Mouse (Mus musculus) stomach, postnatal 0 days (tissue): Measurements from ENCODE around the gene Myo1f. TPM values are rescaled to one million over a fixed set of nuclear protein-coding genes. Genes with fewer than 3 reads are reported as not detected.
A peak's percentile ranks its signal among the peaks of the same experiment; 100 is the strongest.

Experiments
- ATAC-seq: fragments of 200-750 bp; cut with Nextera tagmentation; 2 replicates; pipeline ENCODE4 v1.8.0; 2017; ENCODE audit not compliant: low FRiP score, low TSS enrichment
- DNase-seq: peaks from one replicate; pipeline ENCODE4 v3.0.0-alpha.2; 2016; ENCODE audit warnings: low spot score
- H3K27ac ChIP-seq: fragments of 300-500 bp; sonication (generic); replicated peaks from 2 replicates; pipeline ENCODE4 v1.5.1; 2014; ENCODE audit warnings: mild to moderate bottlenecking, control low read depth
- H3K27me3 ChIP-seq: fragments of 300-500 bp; sonication (generic); 2 replicates; pipeline ENCODE4 v1.6.1; 2014; ENCODE audit warnings: low read length; ENCODE audit not compliant: control insufficient read depth, insufficient read depth
- H3K36me3 ChIP-seq: fragments of 300-500 bp; sonication (generic); 2 replicates; pipeline ENCODE4 v1.6.1; 2014; ENCODE audit warnings: low read length, mixed read lengths; ENCODE audit not compliant: control insufficient read depth, insufficient read depth
- H3K4me1 ChIP-seq: fragments of 300-500 bp; sonication (generic); replicated peaks from 2 replicates; pipeline ENCODE4 v1.6.1; 2014; ENCODE audit warnings: antibody characterized with exemption; ENCODE audit not compliant: control insufficient read depth, insufficient read depth
- H3K4me2 ChIP-seq: fragments of 300-500 bp; sonication (generic); replicated peaks from 2 replicates; pipeline ENCODE4 v1.6.1; 2014; ENCODE audit warnings: low read depth, mild to moderate bottlenecking, control low read depth, moderate library complexity
- H3K4me3 ChIP-seq: fragments of 300-500 bp; sonication (generic); 2 replicates; pipeline ENCODE4 v1.5.1; 2014; ENCODE audit warnings: low read depth, low read length, control low read depth
- H3K9ac ChIP-seq: fragments of 300-500 bp; sonication (generic); 2 replicates; pipeline ENCODE4 v1.6.1; 2014; ENCODE audit warnings: mild to moderate bottlenecking, low read length, control low read depth, mixed read lengths
- H3K9me3 ChIP-seq: fragments of 300-500 bp; sonication (generic); 2 replicates; pipeline ENCODE4 v1.6.1; 2016; ENCODE audit warnings: low read length; ENCODE audit not compliant: control insufficient read depth
- CTCF ChIP-seq: IDR thresholded peaks from 2 replicates; pipeline ENCODE4 v1.5.1; 2016; ENCODE audit warnings: antibody characterized with exemption, low read depth, mild to moderate bottlenecking, moderate library complexity
- EP300 ChIP-seq: optimal IDR thresholded peaks from 2 replicates; pipeline ENCODE3; 2016; ENCODE audit warnings: antibody characterized with exemption
- WGBS: fragments of 180-500 bp; shearing (Covaris S2); extraction: QIAGEN DNeasy Blood & Tissue Kit; methylation state at CpG from one replicate; pipeline ENCODE4 v1.1.7; 2014; 5-methylcytosine and 5-hydroxymethylcytosine counted together
- polyA plus RNA-seq: library from polyadenylated mRNA; unstranded; fragments of >200 nt; fragmentation: Nextera tagmentation; extraction: Ambion mirVana; gene quantifications from 2 replicates; pipeline ENCODE4 v1.2.1, GENCODE M21; 2015

Myo1f gene
- polyA plus RNA-seq, 1 experiment from 2014 or later: 1.5 TPM

DNA sequence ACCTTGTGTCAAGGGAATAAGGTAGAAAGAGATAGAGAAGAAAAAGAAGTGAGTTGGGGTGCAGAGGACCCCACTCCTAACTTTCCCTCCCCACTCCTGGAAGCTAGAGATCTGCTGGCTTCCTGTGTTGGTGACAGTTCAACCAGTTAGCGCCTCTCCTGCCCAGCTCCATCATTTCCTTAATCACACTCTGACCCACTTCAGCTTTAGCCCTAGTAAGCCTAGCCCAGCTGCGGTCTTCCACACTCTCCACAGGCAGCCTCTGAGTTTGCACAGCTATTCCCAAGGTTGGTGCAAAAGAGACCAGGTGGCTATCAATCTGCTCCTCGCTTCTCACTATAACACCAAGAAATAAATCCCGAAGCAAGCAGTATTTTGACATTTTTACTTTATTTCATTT is 15.6 kb upstream of the Myo1f start:
- no peak for DNase-seq
- Histone ChIP-seq H3K36me3 (peaks cover 4% of the 10 kb centered on the region; the same call in 1 of the 2 replicates), H3K9me3 (no peaks in the 10 kb centered on the region), H3K4me2 (no peak overlapping the region), H3K27ac (no peak overlapping the region), H3K27me3 (no peaks in the 10 kb centered on the region), H3K9ac (no peak overlapping the region), H3K4me1 (no peaks in the 10 kb centered on the region), H3K4me3 (no peak overlapping the region)
- TF ChIP-seq CTCF: no peak
- TF ChIP-seq EP300: no peak
- no peak for ATAC-seq
- WGBS: 95% methylated on average over 4 of the region's 4 CpGs

DNA sequence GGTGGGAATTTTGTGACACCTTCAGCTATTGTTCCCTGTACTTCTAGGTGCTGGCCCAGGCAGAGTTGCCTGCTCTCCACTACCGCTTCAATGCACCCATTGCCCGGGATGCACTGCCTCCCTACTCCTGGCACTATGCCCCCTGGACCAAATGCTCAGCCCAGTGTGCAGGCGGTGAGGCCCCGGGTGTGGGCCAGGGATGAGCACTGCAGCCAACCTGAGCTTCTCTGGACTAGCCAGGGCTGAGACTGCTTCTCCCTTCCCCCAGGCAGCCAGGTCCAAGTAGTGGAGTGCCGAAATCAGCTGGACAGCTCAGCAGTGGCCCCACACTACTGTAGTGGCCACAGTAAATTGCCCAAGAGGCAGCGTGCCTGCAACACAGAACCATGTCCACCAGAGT is 6.3 kb upstream of the Myo1f start:
- no peak for TF ChIP-seq CTCF
- no peak for TF ChIP-seq EP300
- peaks cover 2% of the 10 kb centered on the region; the same call in 1 of the 2 replicates for H3K36me3 ChIP-seq
- no peak overlapping the region for H3K4me3 ChIP-seq
- H3K27me3 ChIP-seq: no peaks in the 10 kb centered on the region
- 87% methylated on average over 6 of the region's 6 CpGs for WGBS
- DNase-seq: no peak
- H3K4me1 ChIP-seq: no peaks in the 10 kb centered on the region
- H3K4me2 ChIP-seq: no peak overlapping the region
- no peak overlapping the region for H3K27ac ChIP-seq
- H3K9me3 ChIP-seq: no peaks in the 10 kb centered on the region
- no peak for ATAC-seq
- H3K9ac ChIP-seq: no peak overlapping the region

DNA sequence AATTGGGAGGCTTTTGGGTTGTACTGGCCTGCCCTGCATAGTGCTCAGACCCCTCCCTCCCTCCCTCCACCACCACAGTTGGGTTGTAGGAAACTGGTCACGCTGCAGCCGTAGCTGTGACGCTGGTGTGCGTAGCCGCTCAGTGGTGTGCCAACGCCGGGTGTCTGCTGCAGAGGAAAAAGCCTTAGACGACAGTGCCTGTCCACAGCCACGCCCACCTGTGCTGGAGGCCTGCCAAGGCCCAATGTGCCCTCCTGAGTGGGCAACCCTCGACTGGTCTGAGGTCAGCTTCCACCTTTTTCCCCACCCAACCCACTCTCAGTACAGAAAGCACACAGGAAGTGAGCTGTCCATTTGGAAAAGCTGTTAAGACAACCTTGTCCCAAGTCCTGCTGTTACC is 5.1 kb upstream of the Myo1f start:
- no peaks in the 10 kb centered on the region for H3K4me1 ChIP-seq
- no peaks in the 10 kb centered on the region for H3K27me3 ChIP-seq
- no peak for DNase-seq
- 0 out of 2 replicates have a peak, but pooled peaks cover 2% of the 10 kb centered on the region for H3K36me3 ChIP-seq
- WGBS: 79% methylated on average over 10 of the region's 10 CpGs
- no peak overlapping the region for H3K4me3 ChIP-seq
- no peak overlapping the region for H3K9ac ChIP-seq
- no peak overlapping the region for H3K4me2 ChIP-seq
- H3K9me3 ChIP-seq: no peaks in the 10 kb centered on the region
- no peak for ATAC-seq
- no peak overlapping the region for H3K27ac ChIP-seq
- TF ChIP-seq CTCF (no peak), EP300 (no peak)

DNA sequence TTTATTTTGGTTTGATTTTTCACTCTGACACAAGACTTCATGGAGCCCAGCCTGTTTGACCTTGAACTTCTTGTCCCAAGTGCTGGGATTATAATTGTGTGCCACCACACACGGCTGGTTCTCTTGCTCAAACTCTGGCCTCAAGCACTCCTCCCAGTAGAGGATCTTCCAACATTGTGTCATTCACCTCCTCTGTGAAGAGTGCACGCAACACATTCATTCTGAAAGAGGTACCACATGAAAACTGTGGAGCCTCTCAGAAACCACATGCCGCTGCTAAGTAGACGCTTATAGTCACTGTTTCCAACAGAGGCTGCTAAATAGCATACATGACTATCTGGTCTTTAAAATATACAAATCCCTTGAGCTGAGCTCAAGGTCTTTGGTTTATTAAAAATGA is 3.4 kb upstream of the Myo1f start:
- DNase-seq: no peak
- no peaks in the 10 kb centered on the region for H3K9me3 ChIP-seq
- TF ChIP-seq CTCF: no peak
- no peak for TF ChIP-seq EP300
- 0 out of 2 replicates have a peak, but pooled peaks cover 2% of the 10 kb centered on the region for H3K36me3 ChIP-seq
- no peak overlapping the region for H3K27ac ChIP-seq
- 81% methylated on average over 4 of the region's 4 CpGs for WGBS
- no peaks in the 10 kb centered on the region for H3K4me1 ChIP-seq
- H3K4me3 ChIP-seq: no peak overlapping the region
- no peaks in the 10 kb centered on the region for H3K27me3 ChIP-seq
- no peak overlapping the region for H3K4me2 ChIP-seq
- no peak for ATAC-seq
- no peak overlapping the region for H3K9ac ChIP-seq

DNA sequence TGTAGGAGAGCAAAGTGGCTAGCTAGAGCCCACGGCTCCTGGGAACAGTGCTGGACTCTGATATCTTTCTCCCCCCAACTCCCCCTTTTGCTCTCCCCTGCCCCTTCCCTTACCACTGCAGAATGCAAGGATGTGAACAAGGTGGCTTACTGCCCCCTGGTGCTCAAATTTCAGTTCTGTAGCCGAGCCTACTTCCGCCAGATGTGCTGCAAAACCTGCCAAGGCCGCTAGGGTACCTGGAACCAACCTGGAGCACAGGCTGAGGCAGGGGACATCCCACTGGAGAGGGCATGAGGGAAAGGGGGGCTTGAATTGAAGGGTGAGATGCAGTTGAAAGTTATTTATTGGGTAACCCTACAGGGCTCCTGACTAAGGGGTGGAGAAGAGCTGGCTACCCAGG is 2.5 kb upstream of the Myo1f start:
- no peaks in the 10 kb centered on the region for H3K4me1 ChIP-seq
- no peak overlapping the region for H3K9ac ChIP-seq
- H3K36me3 ChIP-seq: 0 out of 2 replicates have a peak, but pooled peaks cover 2% of the 10 kb centered on the region
- no peaks in the 10 kb centered on the region for H3K27me3 ChIP-seq
- DNase-seq: peak; percentile 42
- ATAC-seq: peak; percentile 43
- 50% methylated on average over 4 of the region's 4 CpGs for WGBS
- no peak overlapping the region for H3K27ac ChIP-seq
- no peaks in the 10 kb centered on the region for H3K9me3 ChIP-seq
- H3K4me3 ChIP-seq: no peak overlapping the region
- TF ChIP-seq EP300 (no peak), CTCF (peak; percentile 77)
- no peak overlapping the region for H3K4me2 ChIP-seq

DNA sequence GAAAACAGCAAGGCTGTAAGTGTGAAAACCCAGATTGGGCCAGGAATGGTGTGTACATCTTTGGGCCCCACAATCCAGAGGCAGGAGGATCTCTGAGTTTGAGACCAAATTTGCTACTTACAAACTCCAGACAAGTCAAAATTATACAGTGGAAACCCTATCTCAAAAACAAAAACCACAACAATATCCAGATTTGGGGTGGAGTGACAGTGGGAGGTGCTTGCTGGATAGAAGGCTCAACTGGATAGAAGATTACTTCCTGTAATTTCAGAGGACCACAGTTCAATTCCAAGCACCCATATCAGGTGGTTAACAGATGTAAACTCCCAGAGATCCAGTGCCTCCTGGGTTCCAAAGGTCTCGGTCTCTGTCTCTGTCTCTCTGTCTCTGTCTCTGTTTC is 971 bp upstream of the Myo1f start:
- 100% methylated on average over 1 of the region's 1 CpGs for WGBS

More for the DNA sequence above, 971 bp upstream of the Myo1f start:
- DNase-seq (no peak), ATAC-seq (no peak)
- 0 out of 2 replicates have a peak, but pooled peaks cover 2% of the 10 kb centered on the region for H3K36me3 ChIP-seq
- no peaks in the 10 kb centered on the region for H3K4me1 ChIP-seq
- H3K27ac ChIP-seq: no peak overlapping the region
- no peaks in the 10 kb centered on the region for H3K27me3 ChIP-seq
- no peak overlapping the region for H3K4me3 ChIP-seq
- TF ChIP-seq EP300 (no peak), CTCF (no peak)
- no peaks in the 10 kb centered on the region for H3K9me3 ChIP-seq
- no peak overlapping the region for H3K4me2 ChIP-seq
- no peak overlapping the region for H3K9ac ChIP-seq
